Mouse (Mus musculus): Measurements from ENCODE around the gene Arhgef19.

GRCm38 (mm10) chr4:141210524-141211219 is 28.6 kb upstream of the Arhgef19 start:
- TF ChIP-seq CTCF (IDR thresholded peaks at IDR 0.05; ENCODE audit: extremely low read depth, insufficient read depth, low read length) (no peak), POLR2A (IDR thresholded peaks at IDR 0.05; ENCODE audit: extremely low read depth, insufficient read depth, low read length) (no peak)
